Mouse (Mus musculus): ENCODE measurements around the gene Zfp82. TPM values are rescaled to one million over a fixed set of nuclear protein-coding genes. Genes with fewer than 3 reads are reported as not detected.

Zfp82 gene
- polyA plus RNA-seq, 1 experiment from 2014 or later: 8.2 TPM

DNA sequence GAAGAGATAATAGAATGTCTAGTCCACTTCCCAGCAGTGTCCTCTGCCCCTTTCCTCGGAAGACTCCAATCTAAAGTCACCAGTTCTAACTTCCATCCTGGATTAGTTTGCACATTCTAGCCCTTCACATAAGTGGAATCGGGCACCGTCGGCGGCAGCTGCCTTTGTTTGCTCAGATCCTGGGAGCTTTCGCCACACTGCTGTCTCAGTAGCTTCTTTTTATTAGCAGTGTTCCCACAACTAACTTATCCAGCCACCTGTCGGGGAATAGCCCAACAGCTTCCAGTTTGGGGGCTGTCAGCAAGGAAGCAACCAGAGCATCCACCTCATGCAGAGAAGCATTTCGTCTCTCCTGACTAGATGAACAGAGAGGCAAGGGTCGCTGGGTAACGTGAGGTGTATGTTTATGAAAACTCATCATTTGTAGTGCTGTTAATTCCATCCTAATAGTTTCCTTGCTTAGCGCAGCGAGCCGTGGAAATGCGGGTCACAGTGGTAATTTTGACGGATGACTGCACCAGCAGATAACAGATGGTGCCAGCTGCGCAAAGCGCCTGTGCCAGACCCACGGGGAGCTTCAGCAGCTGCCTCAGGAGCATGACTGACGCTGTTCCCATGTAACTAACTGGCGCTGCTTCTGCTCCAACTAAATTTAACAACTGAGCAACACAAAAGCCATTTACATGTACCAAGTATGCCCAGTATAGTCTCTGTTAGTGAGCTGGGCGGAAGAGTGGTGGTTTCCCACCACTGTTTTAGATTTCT is 63.2 kb downstream of the Zfp82 start:
- peaks cover 45% of the 10 kb centered on the region for H3K36me3 ChIP-seq
- 0 out of 2 replicates have a peak, but pooled peaks have one; percentile 13 for ATAC-seq (ENCODE audit: insufficient number of reproducible peaks, low FRiP score, low TSS enrichment, low read depth)
- peak overlapping the region; percentile 72 for H3K27ac ChIP-seq
- H3K9me3 ChIP-seq: no peaks in the 10 kb centered on the region
- no peaks in the 10 kb centered on the region for H3K27me3 ChIP-seq
- H3K9ac ChIP-seq: no peak overlapping the region
- peaks cover 5% of the 10 kb centered on the region; the same call in 1 of the 2 replicates for H3K4me1 ChIP-seq
- no peak overlapping the region for H3K4me3 ChIP-seq
- no peak overlapping the region for H3K4me2 ChIP-seq
- 70% methylated on average over 21 of the region's 21 CpGs for WGBS

DNA sequence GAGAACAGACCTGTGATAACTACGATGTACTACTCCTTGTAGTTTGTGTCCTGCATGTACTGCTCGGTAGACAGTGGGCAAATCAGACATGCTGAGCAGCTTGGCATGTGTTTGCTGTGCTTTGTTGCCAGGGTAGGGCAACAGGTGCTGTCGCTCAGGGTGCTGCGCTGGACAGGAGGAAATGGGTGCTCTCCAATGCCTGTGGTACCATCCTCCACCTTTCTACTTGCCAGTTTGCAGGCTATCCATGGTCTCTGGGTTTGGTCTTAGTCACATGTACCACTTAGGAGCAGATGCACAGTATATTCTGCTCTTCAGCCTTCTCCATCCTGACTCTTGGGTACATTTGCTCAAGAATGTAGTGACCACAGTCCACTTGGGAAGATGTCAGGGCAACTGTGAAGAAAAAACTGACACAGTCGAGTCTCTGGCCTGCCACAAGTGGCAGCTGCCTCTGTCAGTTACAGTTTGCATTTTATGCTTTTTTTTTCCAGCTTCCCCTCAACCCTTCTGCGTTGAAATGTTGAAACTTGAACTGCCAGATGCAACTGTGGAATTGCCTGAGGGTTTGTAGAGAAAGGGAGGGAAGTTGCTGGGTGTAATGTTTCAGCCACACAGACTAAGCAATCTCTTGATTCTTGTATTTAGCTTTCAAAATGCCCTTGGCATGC is 64.5 kb downstream of the Zfp82 start:
- Histone ChIP-seq H3K4me1 (peaks cover 5% of the 10 kb centered on the region; the same call in 1 of the 2 replicates), H3K27me3 (no peaks in the 10 kb centered on the region), H3K9ac (no peak overlapping the region), H3K27ac (peak overlapping the region; percentile 72), H3K36me3 (peaks cover 32% of the 10 kb centered on the region), H3K4me2 (no peak overlapping the region), H3K4me3 (no peak overlapping the region), H3K9me3 (no peaks in the 10 kb centered on the region)
- no peak for ATAC-seq (ENCODE audit: insufficient number of reproducible peaks, low FRiP score, low TSS enrichment, low read depth)
- 57% methylated on average over 6 of the region's 6 CpGs for WGBS

GRCm38 (mm10) chr7:30007601-30008000 is 65.1 kb downstream of the Zfp82 start:
- H3K9ac ChIP-seq: no peak overlapping the region
- H3K4me2 ChIP-seq: no peak overlapping the region
- no peaks in the 10 kb centered on the region for H3K9me3 ChIP-seq
- H3K27me3 ChIP-seq: no peaks in the 10 kb centered on the region
- peaks cover 5% of the 10 kb centered on the region; the same call in 1 of the 2 replicates for H3K4me1 ChIP-seq
- no peak overlapping the region for H3K4me3 ChIP-seq
- H3K36me3 ChIP-seq: peaks cover 30% of the 10 kb centered on the region
- H3K27ac ChIP-seq: peak overlapping the region; percentile 72
- WGBS: 69% methylated on average over 1 of the region's 1 CpGs
- no peak for ATAC-seq (ENCODE audit: insufficient number of reproducible peaks, low FRiP score, low TSS enrichment, low read depth)

Small RNA genes within 50 kb of the gene (microRNA-seq; reads per million reads assigned to microRNA genes)
- not detected for gene Gm23368

Other genes with a start within 250 kb of the Zfp82 start
- gene Zfp940, start 219.2 kb downstream of the Zfp82 start, polyA plus RNA-seq (2015; fragmentation: Nextera tagmentation; extraction: Ambion mirVana): 4.8 and 5.6 TPM in 2 replicates
- 6.7 and 7.6 TPM in 2 replicates for gene Zfp420, start 212.9 kb downstream of the Zfp82 start, polyA plus RNA-seq (2015; fragmentation: Nextera tagmentation; extraction: Ambion mirVana)
- gene Zfp27, start 166.3 kb downstream of the Zfp82 start, polyA plus RNA-seq (2015; fragmentation: Nextera tagmentation; extraction: Ambion mirVana): 12.4 and 12.7 TPM in 2 replicates
- 5.9 and 7.0 TPM in 2 replicates for gene Zfp383, start 164.7 kb downstream of the Zfp82 start, polyA plus RNA-seq (2015; fragmentation: Nextera tagmentation; extraction: Ambion mirVana)
- 11.5 and 11.6 TPM in 2 replicates for gene Zfp74, start 118.8 kb downstream of the Zfp82 start, polyA plus RNA-seq (2015; fragmentation: Nextera tagmentation; extraction: Ambion mirVana)
- 17.9 and 27.5 TPM in 2 replicates for gene Zfp568, start 88.9 kb downstream of the Zfp82 start, polyA plus RNA-seq (2015; fragmentation: Nextera tagmentation; extraction: Ambion mirVana)
- 5.7 and 6.1 TPM in 2 replicates for gene Zfp14, start 21.5 kb downstream of the Zfp82 start, polyA plus RNA-seq (2015; fragmentation: Nextera tagmentation; extraction: Ambion mirVana)
- gene Gm26920, start 17.5 kb upstream of the Zfp82 start, polyA plus RNA-seq (2015; fragmentation: Nextera tagmentation; extraction: Ambion mirVana): 1.1 and 2.3 TPM in 2 replicates
- gene Zfp566, start 17.6 kb upstream of the Zfp82 start, polyA plus RNA-seq (2015; fragmentation: Nextera tagmentation; extraction: Ambion mirVana): 9.5 and 12.7 TPM in 2 replicates
- gene Zfp260, start 21.9 kb upstream of the Zfp82 start, polyA plus RNA-seq (2015; fragmentation: Nextera tagmentation; extraction: Ambion mirVana): 132 and 137 TPM in 2 replicates
- gene Zfp382, start 49.0 kb upstream of the Zfp82 start, polyA plus RNA-seq (2015; fragmentation: Nextera tagmentation; extraction: Ambion mirVana): 13.2 and 13.8 TPM in 2 replicates
- 17.4 and 18.7 TPM in 2 replicates for gene Zfp146, start 96.8 kb upstream of the Zfp82 start, polyA plus RNA-seq (2015; fragmentation: Nextera tagmentation; extraction: Ambion mirVana)
- gene Cox7a1, start 111.2 kb upstream of the Zfp82 start, polyA plus RNA-seq (2015; fragmentation: Nextera tagmentation; extraction: Ambion mirVana): 3.4 and 10.1 TPM in 2 replicates
- gene Capns1, start 125.9 kb upstream of the Zfp82 start, polyA plus RNA-seq (2015; fragmentation: Nextera tagmentation; extraction: Ambion mirVana): 102 and 117 TPM in 2 replicates
- gene Polr2i, start 159.0 kb upstream of the Zfp82 start, polyA plus RNA-seq (2015; fragmentation: Nextera tagmentation; extraction: Ambion mirVana): 140 and 149 TPM in 2 replicates
- 175 and 188 TPM in 2 replicates for gene Tbcb, start 159.4 kb upstream of the Zfp82 start, polyA plus RNA-seq (2015; fragmentation: Nextera tagmentation; extraction: Ambion mirVana)
- gene Ovol3, start 162.8 kb upstream of the Zfp82 start, polyA plus RNA-seq (2015; fragmentation: Nextera tagmentation; extraction: Ambion mirVana): 0.22 and 0.42 TPM in 2 replicates
- 0.26 and 0.78 TPM in 2 replicates for gene Thap8, start 207.2 kb upstream of the Zfp82 start, polyA plus RNA-seq (2015; fragmentation: Nextera tagmentation; extraction: Ambion mirVana)
- gene Wdr62, start 207.5 kb upstream of the Zfp82 start, polyA plus RNA-seq (2015; fragmentation: Nextera tagmentation; extraction: Ambion mirVana): 6.0 and 6.2 TPM in 2 replicates
- 33.2 and 35.2 TPM in 2 replicates for gene Clip3, start 218.8 kb upstream of the Zfp82 start, polyA plus RNA-seq (2015; fragmentation: Nextera tagmentation; extraction: Ambion mirVana)
- 80.8 and 82.0 TPM in 2 replicates for gene Alkbh6, start 235.8 kb upstream of the Zfp82 start, polyA plus RNA-seq (2015; fragmentation: Nextera tagmentation; extraction: Ambion mirVana)
- gene Syne4, start 241.9 kb upstream of the Zfp82 start, polyA plus RNA-seq (2015; fragmentation: Nextera tagmentation; extraction: Ambion mirVana): 37.1 and 42.8 TPM in 2 replicates
- 3.4 TPM in 1 of 2 replicates, not detected in the other for gene E130208F15Rik, start 248.8 kb upstream of the Zfp82 start, polyA plus RNA-seq (2015; fragmentation: Nextera tagmentation; extraction: Ambion mirVana)